Mouse (Mus musculus): ENCODE measurements at regions not wholly inside any gene's neighbourhood (a gene's known extent, or its start where the extent isn't known, plus 50 kb on each side); places are given as distances from the start of the nearest gene placed in this dataset.

- TF ChIP-seq POLR2A (IDR thresholded peaks at IDR 0.05; ENCODE audit: low read depth, low read length): no peak
- no peak for TF ChIP-seq CTCF (conservative IDR thresholded peaks at IDR 0.05; ENCODE audit: insufficient read depth, insufficient read length, low read depth, low read length)
These were observed 127.6 kb downstream of the Gadd45g start for GRCm38 (mm10) chr13:51974101-51974500.
